Mouse (Mus musculus) stomach, embryonic 16.5 days (tissue): Measurements from ENCODE around the gene Mn1. TPM values are rescaled to one million over a fixed set of nuclear protein-coding genes. Genes with fewer than 3 reads are reported as not detected.

Experiments
- ATAC-seq: fragments of 200-750 bp; cut with Nextera tagmentation; 2 replicates; pipeline ENCODE4 v1.8.0; 2017; ENCODE audit warnings: moderate number of reproducible peaks, moderate TSS enrichment; ENCODE audit not compliant: insufficient read depth, low FRiP score
- H3K27ac ChIP-seq: fragments of 300-500 bp; sonication (generic); 2 replicates; pipeline ENCODE4 v1.5.1; 2014; ENCODE audit warnings: low read length
- H3K27me3 ChIP-seq: fragments of 300-500 bp; sonication (generic); 2 replicates; pipeline ENCODE4 v1.6.1; 2014; ENCODE audit warnings: low read length, control low read depth, mixed read lengths; ENCODE audit not compliant: control insufficient read depth, insufficient read depth
- H3K36me3 ChIP-seq: fragments of 300-500 bp; sonication (generic); 2 replicates; pipeline ENCODE4 v1.6.1; 2014; ENCODE audit warnings: low read length; ENCODE audit not compliant: control insufficient read depth, insufficient read depth
- H3K4me1 ChIP-seq: fragments of 300-500 bp; sonication (generic); 2 replicates; pipeline ENCODE4 v1.6.1; 2014; ENCODE audit warnings: low read length, control low read depth, mixed read lengths; ENCODE audit not compliant: control insufficient read depth, insufficient read depth
- H3K4me2 ChIP-seq: fragments of 300-500 bp; sonication (generic); 2 replicates; pipeline ENCODE4 v1.6.1; 2014; ENCODE audit warnings: low read depth, low read length, mixed read lengths
- H3K4me3 ChIP-seq: fragments of 300-500 bp; sonication (generic); replicated peaks from 2 replicates; pipeline ENCODE4 v1.5.1; 2014; ENCODE audit warnings: mild to moderate bottlenecking, low read length
- H3K9ac ChIP-seq: fragments of 300-500 bp; sonication (generic); 2 replicates; pipeline ENCODE4 v1.6.1; 2014; ENCODE audit warnings: low read length
- H3K9me3 ChIP-seq: fragments of 300-500 bp; sonication (generic); replicated peaks from 2 replicates; pipeline ENCODE4 v1.6.1; 2016; ENCODE audit warnings: low read length, control low read depth; ENCODE audit not compliant: control insufficient read depth
- WGBS: fragments of 180-500 bp; shearing (Covaris S2); extraction: QIAGEN DNeasy Blood & Tissue Kit; methylation state at CpG from one replicate; pipeline ENCODE4 v1.1.7; 2014; 5-methylcytosine and 5-hydroxymethylcytosine counted together
- polyA plus RNA-seq: library from polyadenylated mRNA; unstranded; fragments of >200 nt; fragmentation: Nextera tagmentation; extraction: Ambion mirVana; gene quantifications from 2 replicates; pipeline ENCODE4 v1.2.1, GENCODE M21; 2015

Mn1 gene
- polyA plus RNA-seq, 1 experiment from 2014 or later = 11.1 TPM

GRCm38 (mm10) chr5:111391485-111391884 is 25.7 kb upstream of the Mn1 start:
- Histone ChIP-seq H3K4me2 (no peak overlapping the region), H3K27me3 (no peaks in the 10 kb centered on the region), H3K36me3 (peaks cover 4% of the 10 kb centered on the region; the same call in 1 of the 2 replicates), H3K9me3 (no peaks in the 10 kb centered on the region), H3K27ac (no peak overlapping the region), H3K9ac (no peak overlapping the region), H3K4me1 (peaks cover 32% of the 10 kb centered on the region), H3K4me3 (no peak overlapping the region)
- WGBS = 89% methylated on average over 6 of the region's 6 CpGs
- ATAC-seq = no peak

GRCm38 (mm10) chr5:111393346-111394197 is 23.6 kb upstream of the Mn1 start:
- peaks cover 37% of the 10 kb centered on the region for H3K4me1 ChIP-seq
- peak overlapping the region; percentile 60 for H3K27ac ChIP-seq
- no peaks in the 10 kb centered on the region for H3K27me3 ChIP-seq
- 0 out of 2 replicates have a peak overlapping the region, but pooled peaks have one; percentile 12 for H3K4me3 ChIP-seq
- H3K36me3 ChIP-seq = no peaks in the 10 kb centered on the region
- WGBS = 17% methylated on average over 17 of the region's 17 CpGs
- ATAC-seq = peak; percentile 74
- H3K4me2 ChIP-seq = peak overlapping the region; percentile 48
- H3K9me3 ChIP-seq = no peaks in the 10 kb centered on the region
- H3K9ac ChIP-seq = no peak overlapping the region

DNA sequence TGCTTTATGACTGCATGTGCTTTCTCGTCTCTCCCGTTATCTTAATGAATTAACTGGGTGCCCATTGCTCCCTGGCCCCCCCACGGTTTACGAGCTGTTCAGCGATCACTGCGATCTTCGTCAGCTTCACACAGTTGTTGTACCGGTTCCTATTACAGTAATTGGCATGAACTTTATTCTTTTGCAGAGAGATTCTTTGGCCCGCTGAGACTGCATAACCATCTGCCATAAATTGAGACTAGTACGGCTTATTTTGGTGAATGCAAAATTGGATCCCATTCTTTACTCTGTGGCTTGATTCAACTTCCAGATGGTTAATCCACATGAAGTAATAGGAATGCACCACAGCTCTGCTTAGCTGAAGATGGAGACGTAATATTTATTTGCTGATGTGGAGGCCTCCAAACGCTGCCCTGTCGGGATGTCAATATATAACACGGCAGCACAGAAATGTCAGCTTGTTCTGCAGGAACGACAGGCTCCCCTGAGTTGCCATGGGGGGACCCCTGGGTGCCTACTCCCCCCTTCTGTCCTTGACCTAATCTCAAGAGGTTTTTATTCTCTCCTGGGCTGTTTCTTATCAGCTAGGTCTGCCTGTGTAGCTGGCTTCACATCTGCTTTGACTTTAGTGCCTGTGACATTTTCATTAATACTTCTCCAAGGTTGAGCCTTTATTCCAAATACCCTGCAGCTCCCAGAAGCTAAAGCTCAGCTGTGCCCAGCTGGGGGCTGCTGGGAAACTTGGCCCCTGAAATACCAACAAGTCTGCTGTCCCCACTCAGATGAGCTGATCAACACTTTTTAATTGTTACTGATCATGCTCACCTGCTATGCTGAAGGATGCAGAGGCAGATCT is 22.7 kb upstream of the Mn1 start:
- no peaks in the 10 kb centered on the region for H3K36me3 ChIP-seq
- H3K27me3 ChIP-seq = no peaks in the 10 kb centered on the region
- H3K27ac ChIP-seq = peak overlapping the region; percentile 60
- H3K4me2 ChIP-seq = peak overlapping the region; percentile 48
- no peak for ATAC-seq
- H3K4me1 ChIP-seq = peaks cover 38% of the 10 kb centered on the region
- peak overlapping the region; percentile 26; the same call in 1 of the 2 replicates for H3K9ac ChIP-seq
- WGBS = 8% methylated on average over 15 of the region's 15 CpGs
- no peaks in the 10 kb centered on the region for H3K9me3 ChIP-seq
- H3K4me3 ChIP-seq = 0 out of 2 replicates have a peak overlapping the region, but pooled peaks have one; percentile 12

GRCm38 (mm10) chr5:111395771-111396170 is 21.4 kb upstream of the Mn1 start:
- 54% methylated on average over 10 of the region's 10 CpGs for WGBS
- H3K4me2 ChIP-seq = no peak overlapping the region
- H3K4me1 ChIP-seq = peaks cover 38% of the 10 kb centered on the region
- H3K36me3 ChIP-seq = no peaks in the 10 kb centered on the region
- no peak overlapping the region for H3K27ac ChIP-seq
- no peak overlapping the region for H3K4me3 ChIP-seq
- H3K27me3 ChIP-seq = no peaks in the 10 kb centered on the region
- no peak overlapping the region for H3K9ac ChIP-seq
- no peaks in the 10 kb centered on the region for H3K9me3 ChIP-seq
- no peak for ATAC-seq

DNA sequence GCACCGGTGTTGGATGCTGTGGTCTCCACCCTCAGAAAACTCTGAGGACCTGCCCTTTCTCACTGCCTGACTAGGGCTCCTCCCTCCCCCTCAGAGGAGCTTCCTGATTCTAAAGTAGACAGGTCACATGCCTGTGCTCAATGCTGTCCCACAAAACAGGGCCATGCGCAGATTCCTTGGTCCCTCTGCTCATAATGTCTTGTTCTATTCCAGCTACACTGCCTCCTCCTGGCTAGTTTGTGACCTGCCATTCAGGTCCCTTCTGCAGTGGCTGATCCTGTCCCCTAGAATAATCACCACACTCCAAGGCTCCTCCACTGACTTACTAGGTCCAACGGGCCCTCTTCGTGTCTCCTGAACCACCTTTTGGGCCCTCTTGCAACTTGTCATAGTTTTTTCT is 21.0 kb upstream of the Mn1 start:
- peaks cover 38% of the 10 kb centered on the region for H3K4me1 ChIP-seq
- H3K9me3 ChIP-seq = no peaks in the 10 kb centered on the region
- no peak for ATAC-seq
- whole genome bisulfite sequencing = 69% methylated on average over 4 of the region's 4 CpGs
- no peaks in the 10 kb centered on the region for H3K36me3 ChIP-seq
- peak overlapping the region; percentile 25; the same call in 1 of the 2 replicates for H3K27ac ChIP-seq
- H3K9ac ChIP-seq = no peak overlapping the region
- no peaks in the 10 kb centered on the region for H3K27me3 ChIP-seq
- no peak overlapping the region for H3K4me3 ChIP-seq
- H3K4me2 ChIP-seq = no peak overlapping the region

DNA sequence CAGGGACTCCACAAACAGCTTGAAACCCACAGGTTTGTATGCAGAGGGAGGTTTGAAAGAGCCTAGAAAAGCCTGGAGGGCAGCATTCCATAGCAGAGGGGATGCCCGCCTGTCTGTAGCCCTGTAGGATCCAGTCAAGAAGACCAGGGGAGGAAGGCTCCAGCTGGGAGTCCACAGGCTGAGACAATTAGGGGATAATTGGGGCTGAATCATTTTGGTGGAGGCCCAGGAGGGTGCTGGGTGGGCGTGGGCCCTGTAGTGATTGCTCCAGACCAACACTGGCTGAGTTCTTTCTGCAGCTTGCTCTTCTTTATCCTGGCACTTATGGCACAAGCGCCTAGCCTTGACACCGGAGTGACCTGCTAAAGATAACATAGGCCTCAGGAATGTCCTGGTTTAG is 18.7 kb upstream of the Mn1 start:
- no peak overlapping the region for H3K4me2 ChIP-seq
- H3K27ac ChIP-seq = no peak overlapping the region
- H3K36me3 ChIP-seq = no peaks in the 10 kb centered on the region
- no peak overlapping the region for H3K4me3 ChIP-seq
- no peak overlapping the region for H3K9ac ChIP-seq
- peaks cover 49% of the 10 kb centered on the region for H3K4me1 ChIP-seq
- 49% methylated on average over 4 of the region's 4 CpGs for WGBS
- no peaks in the 10 kb centered on the region for H3K27me3 ChIP-seq
- no peaks in the 10 kb centered on the region for H3K9me3 ChIP-seq
- no peak for ATAC-seq

DNA sequence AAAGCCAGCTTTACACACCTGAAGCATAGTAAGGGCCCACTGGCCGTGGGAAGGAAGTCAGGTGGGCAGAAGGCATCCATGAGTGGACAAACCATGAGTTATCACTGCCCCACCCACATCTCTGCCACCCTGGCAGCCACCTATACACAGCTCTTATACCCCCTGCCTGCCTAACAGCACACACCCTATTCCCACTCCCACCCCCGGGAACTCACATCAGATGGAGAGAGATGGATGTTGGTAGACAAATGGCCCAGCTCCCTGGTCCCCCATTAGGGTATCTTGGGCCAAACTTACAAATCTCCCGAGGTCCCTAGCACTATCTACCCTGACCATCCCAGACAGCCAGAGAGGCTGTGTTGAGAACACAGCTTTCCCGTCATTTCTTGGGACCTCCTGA is 17.9 kb upstream of the Mn1 start:
- no peak overlapping the region for H3K27ac ChIP-seq
- peaks cover 42% of the 10 kb centered on the region for H3K4me1 ChIP-seq
- H3K4me3 ChIP-seq = no peak overlapping the region
- H3K9ac ChIP-seq = no peak overlapping the region
- no peaks in the 10 kb centered on the region for H3K36me3 ChIP-seq
- ATAC-seq = no peak
- H3K9me3 ChIP-seq = no peaks in the 10 kb centered on the region
- no peaks in the 10 kb centered on the region for H3K27me3 ChIP-seq
- 69% methylated on average over 4 of the region's 4 CpGs for WGBS
- H3K4me2 ChIP-seq = no peak overlapping the region

DNA sequence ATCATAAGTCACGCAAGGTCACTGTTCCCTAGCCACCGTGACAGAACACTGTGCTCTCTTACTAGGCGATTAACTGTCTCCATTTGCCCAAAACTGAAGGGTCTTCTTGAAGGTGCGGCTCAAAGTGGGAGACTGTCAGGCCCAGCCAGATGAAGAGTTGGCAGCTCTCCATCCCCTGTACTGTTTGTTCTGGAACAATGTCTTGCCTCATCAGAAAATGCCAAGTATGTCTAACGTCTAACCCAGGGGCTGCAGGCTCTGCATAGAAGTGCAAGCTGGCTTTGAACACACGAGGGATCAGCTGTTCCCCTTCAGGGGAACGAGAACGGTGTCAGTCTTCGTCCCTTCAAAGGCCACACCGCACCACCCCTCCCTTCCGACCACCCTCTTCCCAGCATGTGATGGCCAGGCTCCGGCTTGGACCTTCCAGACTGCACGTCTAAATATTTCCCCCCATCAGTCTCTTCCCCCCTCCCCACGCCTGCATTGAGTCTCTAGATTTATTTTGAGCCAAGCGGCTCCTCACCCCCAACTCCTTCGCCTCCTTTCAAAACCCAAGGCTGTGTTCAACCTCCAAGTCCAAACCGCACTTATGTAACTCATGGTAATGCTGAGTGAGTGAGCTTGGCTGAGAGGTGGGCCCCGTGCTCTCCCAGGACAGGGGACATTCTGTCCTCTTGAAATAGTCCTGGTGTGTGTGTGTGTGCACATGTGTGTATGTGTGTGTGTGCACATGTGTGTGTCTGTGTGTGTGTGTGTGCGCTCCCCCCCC is 15.1 kb upstream of the Mn1 start:
- no peak overlapping the region for H3K9ac ChIP-seq
- no peaks in the 10 kb centered on the region for H3K9me3 ChIP-seq
- H3K4me2 ChIP-seq = no peak overlapping the region
- 58% methylated on average over 19 of the region's 19 CpGs for WGBS
- peaks cover 20% of the 10 kb centered on the region for H3K4me1 ChIP-seq
- no peak overlapping the region for H3K4me3 ChIP-seq
- no peaks in the 10 kb centered on the region for H3K27me3 ChIP-seq
- peak; percentile 23; the same call in 1 of the 2 replicates for ATAC-seq
- no peak overlapping the region for H3K27ac ChIP-seq
- H3K36me3 ChIP-seq = no peaks in the 10 kb centered on the region
